Mouse (Mus musculus): Measurements from ENCODE around the gene Ndufa10.

Gene Ndufa10

DNA sequence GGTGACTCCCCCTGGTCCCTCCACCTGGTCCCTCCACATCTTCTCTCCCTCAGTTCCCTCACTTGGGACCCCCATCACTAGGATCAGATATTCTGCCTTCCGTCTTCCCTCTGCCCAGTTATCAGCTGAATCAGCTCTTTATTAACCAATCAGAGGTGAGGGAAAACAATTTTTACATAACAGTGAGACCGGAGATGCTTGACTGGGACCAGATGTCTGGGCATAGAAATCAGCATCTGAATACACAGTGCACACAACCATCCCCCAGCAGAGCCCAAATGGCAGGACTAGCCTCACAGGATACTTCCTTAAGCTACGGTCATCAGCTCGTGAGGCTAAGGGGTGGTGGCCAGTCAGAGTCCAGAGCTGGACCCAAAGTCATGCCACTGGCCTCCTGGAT lies 41.6 kb downstream of the Ndufa10 start:
- in situ Hi-C loops (cut with MboI, MseI), result no loop called here

DNA sequence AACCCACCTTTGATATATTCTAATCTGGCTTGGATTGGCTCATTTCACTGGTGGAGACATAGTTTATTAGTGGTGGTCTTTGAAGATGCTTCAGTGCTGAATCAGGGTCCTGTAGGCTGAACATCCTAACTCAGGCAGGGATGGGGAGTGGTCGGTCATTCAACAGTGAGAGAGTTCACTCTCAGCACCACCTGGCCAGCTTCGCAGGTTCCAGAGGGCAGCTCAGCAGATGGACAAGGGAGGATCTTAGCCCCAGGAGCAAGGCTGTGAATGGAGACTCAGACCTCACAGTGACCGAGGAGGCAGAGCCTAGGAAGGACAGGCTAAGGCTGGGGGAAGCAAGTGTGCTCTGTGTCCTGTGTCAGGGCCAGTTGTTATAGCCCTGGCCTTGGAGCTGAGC lies 42.2 kb downstream of the Ndufa10 start:
- in situ Hi-C loops (cut with MboI, MseI), result no loop called here

DNA sequence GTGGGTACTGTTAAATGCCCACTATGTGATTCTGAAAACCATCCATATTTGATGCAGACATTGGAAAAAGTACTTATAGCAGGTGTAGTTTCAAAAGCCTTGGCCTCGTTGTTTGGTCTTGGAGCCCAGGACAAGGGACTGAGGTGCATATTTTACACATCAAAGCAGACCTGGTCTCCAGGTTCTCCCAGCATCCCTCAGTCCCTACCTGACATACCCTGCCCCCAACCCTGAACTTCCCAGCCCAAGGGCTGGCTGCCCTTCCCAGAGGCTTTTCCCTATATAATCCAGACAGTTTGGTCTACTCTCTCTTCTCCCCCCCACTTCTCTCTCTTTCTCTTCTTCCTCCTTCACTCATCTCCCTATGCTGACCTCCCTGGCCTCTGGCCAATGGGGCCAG lies 42.7 kb downstream of the Ndufa10 start:
- in situ Hi-C loops (cut with MboI, MseI), result no loop called here

DNA sequence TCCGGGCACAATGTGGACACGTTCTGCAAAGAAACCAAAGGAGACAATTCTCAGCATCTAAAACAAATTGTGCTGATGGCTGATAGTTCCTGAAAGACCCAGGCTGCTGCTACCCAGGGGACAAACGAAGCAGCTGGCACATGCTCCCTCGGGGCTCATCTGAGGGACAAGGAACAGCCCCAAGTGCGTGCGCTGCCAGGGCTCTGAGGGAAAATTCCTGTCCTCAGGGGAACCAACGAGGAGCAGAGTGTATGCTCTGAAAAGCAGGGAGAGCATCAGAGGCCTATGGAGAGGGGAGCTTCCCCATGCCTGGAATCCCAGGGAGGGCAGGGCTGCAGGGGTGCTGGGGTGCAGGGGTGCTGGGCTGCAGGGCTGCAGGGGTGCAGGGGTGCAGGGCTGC lies 48.9 kb downstream of the Ndufa10 start:
- in situ Hi-C loops (cut with MboI, MseI), result no loop called here

DNA sequence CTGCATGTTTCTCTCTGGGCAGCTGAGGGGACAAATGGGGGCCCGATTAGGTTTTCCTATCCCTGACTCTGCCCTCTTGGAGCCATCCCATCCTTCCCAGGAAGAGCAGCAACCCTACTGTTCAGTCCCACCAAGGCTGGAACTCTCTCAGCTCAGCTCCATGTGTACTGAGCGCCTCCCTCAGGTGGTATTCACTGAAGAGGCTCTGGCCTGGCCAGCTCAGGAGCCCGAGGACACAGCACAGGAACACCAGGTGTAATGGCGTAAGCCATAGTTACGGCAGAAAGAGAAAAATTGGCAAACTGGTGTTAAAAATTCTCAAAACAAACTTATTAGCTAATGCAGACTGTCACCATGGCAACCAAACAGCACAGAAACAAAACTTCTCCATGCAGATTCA lies 68.5 kb downstream of the Ndufa10 start:
- in situ Hi-C loops (cut with MboI, MseI), result no loop called here

DNA sequence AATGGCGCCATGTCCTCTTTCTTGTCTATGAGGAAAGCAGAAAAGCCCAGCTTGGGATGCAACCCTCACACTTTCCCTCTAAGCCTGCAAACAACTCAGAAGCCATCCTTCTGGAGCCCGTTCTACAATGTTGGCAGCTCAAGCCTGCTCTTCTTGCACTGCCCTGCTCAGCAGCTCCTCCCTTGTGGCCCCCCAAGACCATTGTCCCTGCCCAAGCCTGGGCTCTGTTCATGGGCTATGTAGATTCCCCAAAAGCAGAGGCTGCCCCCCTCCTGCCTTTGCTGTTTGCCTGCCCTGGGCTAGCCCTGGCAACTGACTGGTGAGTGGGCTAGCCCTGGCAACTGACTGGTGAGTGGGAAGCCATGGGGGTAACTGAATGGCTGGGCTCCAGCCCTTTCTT lies 73.1 kb downstream of the Ndufa10 start:
- in situ Hi-C loops (cut with MboI, MseI), result no loop called here

DNA sequence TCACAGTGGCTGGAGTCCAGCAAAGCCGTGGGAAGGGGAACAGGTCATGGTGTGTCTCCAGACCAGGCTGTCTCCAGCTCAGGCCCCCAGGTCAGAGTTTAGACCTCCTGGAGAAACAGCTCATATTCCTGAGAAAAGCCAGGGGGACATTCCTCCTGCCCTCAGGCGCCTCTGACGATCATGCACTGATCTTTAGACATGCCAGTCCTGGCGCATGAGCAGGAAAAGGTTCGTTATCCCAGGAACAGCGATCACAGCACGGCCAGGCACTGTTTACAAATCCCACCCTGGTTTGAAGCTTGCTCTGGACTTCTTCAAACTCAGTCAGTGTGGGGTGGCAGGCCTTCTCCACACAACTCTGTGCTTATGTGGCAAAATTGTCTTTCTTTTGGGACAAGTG lies 75.1 kb downstream of the Ndufa10 start:
- in situ Hi-C loops (cut with MboI, MseI), result no loop called here

DNA sequence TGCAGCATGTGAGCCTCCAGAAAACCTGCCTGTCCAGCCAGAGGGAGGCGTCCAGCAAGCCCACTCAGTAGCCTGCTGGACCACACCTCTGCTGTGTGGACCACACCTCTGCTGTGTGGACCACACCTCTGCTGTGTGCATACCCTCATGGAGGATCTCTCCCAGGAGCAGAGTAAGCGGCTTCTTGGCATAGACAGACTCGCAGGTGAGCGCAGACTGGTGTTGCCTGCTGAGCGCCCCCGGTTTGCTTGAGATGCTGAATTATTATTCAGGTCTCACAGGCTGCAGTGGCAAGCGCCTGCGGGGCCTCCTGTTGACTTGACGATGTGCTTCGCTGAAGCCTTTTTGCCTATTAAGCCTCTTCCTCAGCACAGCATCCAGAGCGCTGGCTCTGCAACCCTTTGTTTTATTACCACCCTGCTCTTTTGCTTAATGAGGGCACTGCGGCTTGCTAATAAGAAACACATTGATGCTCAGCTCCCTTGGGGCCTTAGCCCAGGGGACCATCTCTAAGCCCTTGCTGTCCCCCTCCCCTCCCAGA lies 76.1 kb downstream of the Ndufa10 start:
- in situ Hi-C loops (cut with MboI, MseI), result no loop called here

DNA sequence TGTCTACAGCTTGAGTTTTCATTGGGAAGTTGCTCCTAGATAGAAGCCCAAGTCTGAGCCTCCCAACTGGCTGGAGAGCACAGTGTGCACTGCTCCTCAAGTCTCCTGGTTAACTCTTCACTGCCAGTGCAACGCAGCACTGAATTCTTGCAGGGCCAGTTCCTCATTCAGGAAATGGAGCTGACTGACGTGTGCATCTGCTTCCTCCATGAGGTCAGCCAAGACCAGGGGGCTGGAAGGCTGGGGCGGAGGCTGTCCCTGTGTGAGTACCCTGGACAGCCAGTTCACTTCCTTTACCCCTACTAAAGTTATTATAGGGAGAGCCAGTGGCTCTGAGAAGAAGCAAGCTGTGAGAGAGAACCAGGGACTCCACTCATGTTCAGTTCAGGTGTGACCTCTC lies 79.4 kb downstream of the Ndufa10 start:
- in situ Hi-C loops (cut with MboI, MseI), result no loop called here

DNA sequence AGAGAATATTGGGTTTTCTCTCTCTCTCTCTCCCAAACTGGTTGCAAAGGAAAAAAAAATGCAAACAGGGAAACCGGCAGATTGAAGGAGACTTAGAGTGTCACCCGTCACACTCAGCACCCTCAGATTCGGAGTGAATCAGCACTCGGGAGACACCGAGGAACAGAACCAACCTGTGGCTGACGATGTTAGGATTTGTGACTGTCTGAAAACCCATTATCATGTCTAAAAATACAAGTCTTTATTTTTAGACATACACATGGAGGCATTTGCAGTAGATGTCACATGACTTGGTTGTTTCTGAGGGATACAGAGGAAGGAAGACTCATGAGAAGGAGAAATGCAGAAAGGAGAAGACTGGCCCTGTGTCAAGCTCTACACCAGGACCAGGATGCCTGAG lies 80.5 kb downstream of the Ndufa10 start:
- in situ Hi-C loops (cut with MboI, MseI), result no loop called here

Data from T-helper 1 cell (primary cell).